In the genomic region with DNA sequence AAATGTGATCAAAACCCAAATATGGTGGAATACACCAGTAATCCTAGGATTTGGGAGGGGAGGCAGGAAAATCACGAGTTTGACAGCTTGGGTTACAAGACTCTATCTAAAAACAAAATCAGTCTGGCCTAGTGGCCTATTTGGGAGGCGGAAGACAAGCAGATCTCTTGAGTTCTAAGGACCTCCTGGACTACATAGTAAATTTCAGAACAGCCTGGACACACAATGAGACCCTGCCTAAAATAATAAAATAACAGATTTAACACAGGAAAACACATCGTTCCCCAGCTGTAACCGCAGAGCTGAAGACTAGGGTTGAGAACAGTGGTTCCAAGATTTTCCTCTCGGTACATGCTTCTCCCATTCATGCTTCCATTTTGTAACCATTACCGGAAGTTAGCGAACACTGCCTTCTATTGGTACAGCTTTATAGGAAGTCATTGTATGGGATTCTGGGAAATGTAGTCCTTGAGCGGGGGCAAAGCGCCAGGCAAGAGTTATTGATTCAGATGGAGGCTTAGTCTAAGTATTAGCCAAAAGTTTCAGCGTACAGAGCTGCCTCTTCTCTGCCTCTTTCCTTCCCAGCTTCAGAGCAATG, we compare ENCODE assay signal across 8 mouse cellular contexts. TPM values are rescaled to one million over a fixed set of nuclear protein-coding genes. Genes with fewer than 3 reads are reported as not detected.
A peak's percentile ranks its signal among the peaks of the same experiment; 100 is the strongest.
DNase-seq lines count a peak whose midpoint lies in the region; ATAC-seq lines count a peak whose summit lies in the region.

No protein-coding gene starts in this region.

- H3K27me3 ChIP-seq in forebrain, embryonic 11.5 days (ENCODE audit: control insufficient read depth, insufficient read depth, low read length), result no peaks in the 10 kb centered on the region
- peaks cover 12% of the 10 kb centered on the region for H3K27me3 ChIP-seq in liver, embryonic 15.5 days
- no peaks in the 10 kb centered on the region for H3K27me3 ChIP-seq in neural tube, embryonic 11.5 days (ENCODE audit: control insufficient read depth, insufficient read depth, low read length)

- no peaks in the 10 kb centered on the region for H3K9me3 ChIP-seq in forebrain, embryonic 11.5 days (ENCODE audit: control insufficient read depth, low read length)
- no peaks in the 10 kb centered on the region for H3K9me3 ChIP-seq in liver, embryonic 15.5 days (replicated peaks)
- H3K9me3 ChIP-seq in neural tube, embryonic 11.5 days (ENCODE audit: control insufficient read depth, low read length), result no peaks in the 10 kb centered on the region

- H3K27ac ChIP-seq in brown adipose tissue, adult 24 weeks (replicated peaks; ENCODE audit: low read depth, low read length), result no peak overlapping the region
- H3K27ac ChIP-seq in forebrain, embryonic 11.5 days (ENCODE audit: low read depth, low read length), result no peak overlapping the region
- H3K27ac ChIP-seq in liver, embryonic 15.5 days (replicated peaks), result no peak overlapping the region
- no peak overlapping the region for H3K27ac ChIP-seq in neural tube, embryonic 11.5 days (ENCODE audit: low read depth, low read length)

- H3K4me3 ChIP-seq in brown adipose tissue, adult 24 weeks (ENCODE audit: insufficient read depth, low read depth, low read length), result peak overlapping the region; percentile 51
- H3K4me3 ChIP-seq in forebrain, embryonic 11.5 days (ENCODE audit: low read depth, low read length), result peak overlapping the region; percentile 36
- H3K4me3 ChIP-seq in liver, embryonic 15.5 days (replicated peaks), result peak overlapping the region; percentile 45
- H3K4me3 ChIP-seq in neural tube, embryonic 11.5 days (ENCODE audit: low read depth, low read length), result peak overlapping the region; percentile 32

- H3K36me3 ChIP-seq in forebrain, embryonic 11.5 days (ENCODE audit: control insufficient read depth, insufficient read depth, low read length), result no peaks in the 10 kb centered on the region
- H3K36me3 ChIP-seq in liver, embryonic 15.5 days (replicated peaks), result no peaks in the 10 kb centered on the region
- H3K36me3 ChIP-seq in neural tube, embryonic 11.5 days (ENCODE audit: control insufficient read depth, insufficient read depth, low read length), result no peaks in the 10 kb centered on the region

- peak; percentile 84 for ATAC-seq in forebrain, embryonic 11.5 days (replicated peaks; ENCODE audit: low FRiP score)
- ATAC-seq in liver, embryonic 15.5 days (ENCODE audit: insufficient read depth), result peak; percentile 37
- ATAC-seq in neural tube, embryonic 11.5 days (ENCODE audit: insufficient read depth, low FRiP score, low TSS enrichment), result peak; percentile 71

- peak overlapping the region; percentile 53 for H3K4me2 ChIP-seq in forebrain, embryonic 11.5 days (ENCODE audit: low read depth, low read length, severe bottlenecking)
- peak overlapping the region; percentile 56 for H3K4me2 ChIP-seq in liver, embryonic 15.5 days
- H3K4me2 ChIP-seq in neural tube, embryonic 11.5 days (ENCODE audit: low read depth), result peak overlapping the region; percentile 42

- H3K4me1 ChIP-seq in brown adipose tissue, adult 24 weeks (ENCODE audit: control insufficient read depth, insufficient read depth, insufficient read length, low read length), result no peaks in the 10 kb centered on the region
- no peaks in the 10 kb centered on the region for H3K4me1 ChIP-seq in forebrain, embryonic 11.5 days (replicated peaks; ENCODE audit: control insufficient read depth, insufficient read depth, low read length)
- H3K4me1 ChIP-seq in liver, embryonic 15.5 days (replicated peaks), result 0 out of 2 replicates have a peak, but pooled peaks cover 6% of the 10 kb centered on the region
- no peaks in the 10 kb centered on the region for H3K4me1 ChIP-seq in neural tube, embryonic 11.5 days (ENCODE audit: control insufficient read depth, insufficient read depth, low read length)

- WGBS in forebrain, embryonic 11.5 days, result 20% methylated on average over 10 of the region's 10 CpGs
- 11% methylated on average over 10 of the region's 10 CpGs for WGBS in large intestine, adult 2 months
- 11% methylated on average over 10 of the region's 10 CpGs for WGBS in liver, embryonic 15.5 days (ENCODE audit: insufficient replicate concordance)
- 20% methylated on average over 10 of the region's 10 CpGs for WGBS in neural tube, embryonic 11.5 days

- intact Hi-C loops in heart, postnatal 14 days (cut with DNase I), result no loop called here

- DNase-seq in MEL-GATA-1-ER (ENCODE audit: extremely low read depth, low read depth), result peak; percentile 92
- DNase-seq in forebrain, embryonic 11.5 days (ENCODE audit: low spot score), result no peak
- peak; percentile 42 to 72 for DNase-seq in heart, postnatal 14 days
- peak; percentile 86 for DNase-seq in large intestine, adult 2 months (ENCODE audit: low read depth, low spot score)
- DNase-seq in neural tube, embryonic 11.5 days (ENCODE audit: low spot score), result peak; percentile 62
- DNase-seq in yolk sac, embryonic 10.5 days (ENCODE audit: low spot score), result peak; percentile 71

- peak overlapping the region; percentile 32; the same call in 1 of the 2 replicates for H3K9ac ChIP-seq in forebrain, embryonic 11.5 days (ENCODE audit: low read length)
- no peak overlapping the region for H3K9ac ChIP-seq in liver, embryonic 15.5 days
- peak overlapping the region; percentile 29; the same call in 1 of the 2 replicates for H3K9ac ChIP-seq in neural tube, embryonic 11.5 days (ENCODE audit: low read length)

RNA-seq across cellular contexts. Expression of gene Rab3d, which starts 16.7 kb away (rescaled TPM):
- 23.0 and 31.2 TPM in 2 replicates for polyA plus RNA-seq in brown adipose tissue, adult 24 weeks (2012; ENCODE audit: insufficient read depth, insufficient read length, missing spikeins)
- polyA plus RNA-seq in forebrain, embryonic 11.5 days (2014; fragmentation: Nextera tagmentation; extraction: Ambion mirVana), result 7.5 and 8.7 TPM in 2 replicates
- total RNA-seq in heart, postnatal 14 days (2021), result 1 to 10 TPM; 8.2 to 9.7 TPM
- polyA plus RNA-seq in large intestine, adult 2 months (2012; rRNA removed), result 70.2 and 84.5 TPM in 2 replicates
- 12.0 and 13.1 TPM in 2 replicates for polyA plus RNA-seq in liver, embryonic 15.5 days (2015; fragmentation: Nextera tagmentation; extraction: Ambion mirVana)
- 11.1 and 12.7 TPM in 2 replicates for polyA plus RNA-seq in neural tube, embryonic 11.5 days (2014; fragmentation: Nextera tagmentation; extraction: Ambion mirVana)

RNA-seq across cellular contexts. Expression of gene Ccdc159, which starts 25.9 kb away (rescaled TPM):
- polyA plus RNA-seq in brown adipose tissue, adult 24 weeks (2012; ENCODE audit: insufficient read depth, insufficient read length, missing spikeins), result 3.7 and 4.3 TPM in 2 replicates
- 4.4 and 4.5 TPM in 2 replicates for polyA plus RNA-seq in forebrain, embryonic 11.5 days (2014; fragmentation: Nextera tagmentation; extraction: Ambion mirVana)
- 1 to 10 TPM; 1.1 to 1.6 TPM for total RNA-seq in heart, postnatal 14 days (2021)
- 0.98 and 1.9 TPM in 2 replicates for polyA plus RNA-seq in large intestine, adult 2 months (2012; rRNA removed)
- polyA plus RNA-seq in liver, embryonic 15.5 days (2015; fragmentation: Nextera tagmentation; extraction: Ambion mirVana), result 0.99 and 1.5 TPM in 2 replicates
- polyA plus RNA-seq in neural tube, embryonic 11.5 days (2014; fragmentation: Nextera tagmentation; extraction: Ambion mirVana), result 3.6 TPM in 2 replicates

RNA-seq across cellular contexts. Expression of gene Tmem205, which starts 26.0 kb away (rescaled TPM):
- 204 and 213 TPM in 2 replicates for polyA plus RNA-seq in brown adipose tissue, adult 24 weeks (2012; ENCODE audit: insufficient read depth, insufficient read length, missing spikeins)
- 30.3 and 31.0 TPM in 2 replicates for polyA plus RNA-seq in forebrain, embryonic 11.5 days (2014; fragmentation: Nextera tagmentation; extraction: Ambion mirVana)
- 10 to 100 TPM; 22.7 to 27.6 TPM for total RNA-seq in heart, postnatal 14 days (2021)
- 101 and 102 TPM in 2 replicates for polyA plus RNA-seq in large intestine, adult 2 months (2012; rRNA removed)
- 137 and 160 TPM in 2 replicates for polyA plus RNA-seq in liver, embryonic 15.5 days (2015; fragmentation: Nextera tagmentation; extraction: Ambion mirVana)
- polyA plus RNA-seq in neural tube, embryonic 11.5 days (2014; fragmentation: Nextera tagmentation; extraction: Ambion mirVana), result 35.1 and 35.4 TPM in 2 replicates

RNA-seq across cellular contexts. Expression of gene Plppr2, which starts 35.5 kb away (rescaled TPM):
- polyA plus RNA-seq in brown adipose tissue, adult 24 weeks (2012; ENCODE audit: insufficient read depth, insufficient read length, missing spikeins), result 1.9 and 2.0 TPM in 2 replicates
- 24.2 and 27.1 TPM in 2 replicates for polyA plus RNA-seq in forebrain, embryonic 11.5 days (2014; fragmentation: Nextera tagmentation; extraction: Ambion mirVana)
- total RNA-seq in heart, postnatal 14 days (2021), result 1 to 10 TPM; 1.8 to 2.0 TPM
- polyA plus RNA-seq in large intestine, adult 2 months (2012; rRNA removed), result 2.9 and 3.1 TPM in 2 replicates
- 1.2 and 1.5 TPM in 2 replicates for polyA plus RNA-seq in liver, embryonic 15.5 days (2015; fragmentation: Nextera tagmentation; extraction: Ambion mirVana)
- polyA plus RNA-seq in neural tube, embryonic 11.5 days (2014; fragmentation: Nextera tagmentation; extraction: Ambion mirVana), result 27.7 TPM in 2 replicates

RNA-seq across cellular contexts. Expression of gene Dock6, which starts 48.9 kb away (rescaled TPM):
- 6.9 and 9.5 TPM in 2 replicates for polyA plus RNA-seq in brown adipose tissue, adult 24 weeks (2012; ENCODE audit: insufficient read depth, insufficient read length, missing spikeins)
- polyA plus RNA-seq in forebrain, embryonic 11.5 days (2014; fragmentation: Nextera tagmentation; extraction: Ambion mirVana), result 25.5 and 27.5 TPM in 2 replicates
- 10 to 100 TPM; 46.1 to 57.3 TPM for total RNA-seq in heart, postnatal 14 days (2021)
- polyA plus RNA-seq in large intestine, adult 2 months (2012; rRNA removed), result 52.5 and 66.4 TPM in 2 replicates
- 4.2 and 5.6 TPM in 2 replicates for polyA plus RNA-seq in liver, embryonic 15.5 days (2015; fragmentation: Nextera tagmentation; extraction: Ambion mirVana)
- polyA plus RNA-seq in neural tube, embryonic 11.5 days (2014; fragmentation: Nextera tagmentation; extraction: Ambion mirVana), result 24.7 and 25.4 TPM in 2 replicates
